Mouse (Mus musculus): ENCODE results near the gene S100a6. TPM values are rescaled to one million over a fixed set of nuclear protein-coding genes. Genes with fewer than 3 reads are reported as not detected.

Gene S100a6
- total RNA-seq, 1 experiment from 2014 or later = 31.3 TPM

DNA sequence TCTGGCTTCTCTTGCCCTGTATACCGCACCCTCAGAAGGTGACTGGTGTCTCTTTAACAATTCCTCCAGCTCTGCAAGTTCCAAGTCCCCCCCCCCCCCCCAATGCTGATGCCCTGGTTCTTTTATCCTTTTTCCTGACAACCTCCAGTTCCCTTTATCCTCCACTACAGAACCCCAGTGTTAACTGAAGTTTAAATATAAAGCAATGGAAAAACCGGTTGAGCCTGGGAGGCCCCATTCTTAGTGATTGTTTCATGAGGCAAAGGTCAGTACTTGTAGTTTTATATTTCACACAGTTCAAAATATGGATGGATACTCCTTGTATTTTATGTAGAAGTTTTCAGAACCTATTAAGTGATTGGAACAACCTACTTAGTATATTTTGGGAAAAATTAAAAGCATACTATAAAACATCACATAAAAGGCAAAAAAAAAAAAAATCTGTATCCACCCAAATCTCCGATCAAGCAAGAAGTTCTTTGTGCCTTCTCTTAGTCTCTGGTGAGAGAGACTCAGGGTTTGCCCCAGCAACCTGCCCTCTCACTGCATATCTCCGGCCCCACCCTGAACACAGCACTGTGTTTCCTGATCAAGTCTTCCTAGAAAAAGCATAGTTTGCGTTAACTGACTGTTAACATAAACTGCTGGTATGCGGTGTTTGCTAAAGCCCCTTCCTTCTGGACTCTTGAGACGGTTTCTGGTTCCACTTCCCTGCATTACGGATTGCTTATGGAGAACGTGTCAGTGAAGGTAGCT, 13.8 kb downstream of the S100a6 start:
- no peak for DNase-seq

DNA sequence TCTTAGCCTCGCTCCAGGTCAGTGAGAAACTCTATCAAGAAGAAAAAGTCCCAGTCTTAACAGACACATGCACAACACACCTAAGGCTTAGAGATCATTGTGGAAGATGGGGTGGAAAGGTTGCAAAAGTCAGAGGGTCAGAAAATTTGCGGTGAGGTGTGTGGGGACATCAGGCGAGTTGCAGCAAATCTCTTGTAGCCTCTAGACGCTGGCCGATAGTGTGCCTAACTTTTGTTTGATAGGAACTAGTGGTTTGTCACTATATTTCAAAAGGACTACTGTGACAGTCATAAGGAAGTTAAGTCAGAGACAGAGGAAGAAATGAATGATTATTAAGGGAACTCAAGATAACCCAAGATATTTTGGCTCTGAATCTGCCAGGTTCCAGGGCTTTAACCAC, 14.7 kb downstream of the S100a6 start:
- DNase-seq = no peak

DNA sequence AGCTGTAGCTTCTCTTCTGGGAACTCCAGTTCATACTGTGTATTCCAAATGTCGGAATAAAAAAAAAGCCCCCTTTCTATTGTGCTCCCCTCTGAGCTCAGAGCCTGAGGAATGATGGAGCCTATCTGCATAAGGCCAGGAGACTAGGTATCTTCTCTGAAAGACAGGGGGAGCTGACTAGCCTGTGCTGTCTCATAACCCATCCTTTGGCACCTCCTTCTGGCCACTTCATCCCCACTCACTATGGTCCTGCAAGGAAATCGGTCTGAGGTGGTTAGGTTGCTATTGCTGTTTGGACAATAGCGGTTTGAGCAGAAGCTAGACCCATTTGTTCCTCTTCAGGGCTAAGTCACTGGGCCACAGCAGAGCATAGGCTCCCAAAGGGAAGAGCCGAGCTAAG, 15.1 kb downstream of the S100a6 start:
- no peak for DNase-seq

DNA sequence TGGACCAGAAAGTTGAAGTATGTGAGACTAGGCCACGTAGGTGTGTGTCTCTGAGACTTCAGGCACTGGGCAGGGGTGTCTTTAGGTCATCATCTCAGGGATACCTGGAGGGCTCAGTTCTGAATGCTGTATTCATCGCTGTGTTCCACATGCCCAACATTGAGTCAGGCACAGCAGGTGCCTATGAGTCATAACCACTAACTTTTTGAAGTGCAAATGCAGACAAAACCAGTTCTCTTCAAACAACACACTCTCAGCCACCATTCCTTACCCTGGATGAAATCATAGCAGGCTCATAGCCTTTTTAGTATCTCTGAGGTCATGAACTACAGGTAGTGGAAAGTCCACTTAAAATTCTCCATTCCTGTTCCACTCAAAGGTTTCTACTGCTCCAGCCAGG, 16.6 kb downstream of the S100a6 start:
- DNase-seq = no peak

DNA sequence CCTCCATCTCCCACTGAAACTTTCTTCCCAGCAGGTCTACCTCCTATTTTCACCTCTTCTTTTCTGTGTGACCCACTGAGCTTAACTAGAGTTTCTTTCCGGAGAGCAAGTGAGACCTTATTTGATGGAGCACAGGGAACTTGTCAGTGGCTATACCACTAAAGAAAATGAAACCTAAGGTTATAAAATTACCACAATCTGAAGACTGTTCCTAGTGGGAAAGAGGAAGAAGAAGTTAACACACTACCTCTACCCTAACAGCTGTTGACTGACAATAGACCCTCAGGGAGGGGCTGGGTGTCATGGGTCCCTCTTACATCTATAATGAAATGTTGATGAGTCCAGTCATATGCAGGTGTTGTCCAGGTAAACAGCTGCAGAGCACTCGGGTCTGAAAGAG, 19.3 kb downstream of the S100a6 start:
- no peak for DNase-seq

DNA sequence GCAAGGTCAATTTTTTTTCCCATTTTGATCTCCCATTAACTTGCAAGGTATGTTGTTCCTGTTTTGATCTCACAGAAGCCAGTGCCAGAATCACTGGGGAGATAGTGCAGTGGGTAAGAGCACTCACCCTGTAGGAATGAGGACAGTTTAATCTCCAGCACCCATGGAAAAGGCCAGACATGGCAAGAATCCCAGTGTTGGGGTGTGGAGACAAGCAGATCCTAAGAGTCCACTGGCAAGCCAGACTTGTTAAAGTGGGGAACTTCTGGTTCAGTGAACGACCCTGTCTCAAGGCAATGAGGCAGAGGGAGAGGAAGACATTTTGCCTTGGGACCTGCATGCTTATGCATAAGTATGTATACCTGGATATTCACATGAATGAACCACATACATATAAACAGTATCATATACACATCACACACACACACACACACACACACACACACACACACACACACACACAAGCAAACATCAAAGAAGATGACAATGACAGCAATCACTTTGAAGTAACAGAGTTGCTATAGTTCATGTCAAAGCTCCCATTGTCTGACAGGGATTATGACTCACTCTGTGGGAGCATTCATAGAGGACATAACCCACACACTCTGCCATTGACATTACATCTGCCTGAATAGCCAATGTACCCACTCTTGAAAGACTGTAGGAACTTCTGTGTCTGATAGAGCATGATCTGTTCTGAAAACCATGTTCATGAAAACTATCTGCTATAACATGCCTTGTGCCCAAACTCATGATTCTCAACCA, 26.0 kb downstream of the S100a6 start:
- DNase-seq = no peak

DNA sequence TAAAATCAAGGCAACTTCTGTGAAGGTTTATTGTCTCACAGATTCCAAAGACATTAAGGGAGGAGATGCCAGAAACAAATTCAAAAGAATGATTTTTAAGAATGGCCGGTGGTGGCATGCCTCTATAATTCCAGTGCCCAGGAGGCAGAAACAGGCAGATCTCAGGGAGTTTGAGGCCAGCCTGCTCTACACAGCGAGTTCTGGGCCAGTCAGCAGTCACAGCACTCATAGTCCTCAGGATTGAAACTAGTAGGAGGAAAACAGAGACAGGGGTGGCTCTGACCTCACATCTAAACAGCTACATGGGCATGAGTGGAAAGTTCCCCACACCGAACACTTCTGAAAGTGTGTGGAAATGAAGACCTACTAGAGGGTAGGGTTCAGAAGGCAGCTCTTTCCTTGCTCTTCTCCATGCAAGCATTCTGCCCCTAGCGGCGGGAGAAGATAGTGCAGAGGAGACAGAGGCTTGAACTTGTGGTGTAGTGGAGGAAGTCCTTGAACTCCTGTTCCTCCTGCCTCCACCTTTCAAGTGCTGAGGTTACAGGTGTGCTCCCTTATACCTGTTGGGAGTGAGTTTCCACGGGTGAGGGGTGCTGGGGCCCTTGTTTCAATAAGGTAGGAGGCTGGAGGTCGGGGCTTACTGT, 27.0 kb downstream of the S100a6 start:
- DNase-seq = peak; percentile 21

DNA sequence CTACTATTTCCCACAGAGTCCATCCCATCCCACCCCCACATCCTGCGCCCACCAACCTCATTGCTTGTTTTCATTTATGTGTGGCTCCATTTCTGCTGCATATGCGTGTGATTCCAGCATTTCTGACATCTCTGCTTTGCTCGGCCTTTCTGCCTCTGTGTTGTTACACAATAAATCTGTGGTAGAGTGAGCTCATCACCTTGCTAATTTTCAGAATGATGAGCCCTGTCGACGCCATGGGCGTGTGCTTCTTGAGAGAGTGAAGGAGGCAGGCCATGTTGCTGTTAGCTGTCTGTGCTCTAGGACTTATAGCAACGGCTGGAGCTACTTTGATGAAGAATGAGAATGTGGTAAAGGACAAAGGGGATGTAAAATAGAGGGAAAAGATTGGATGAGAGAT, 28.3 kb downstream of the S100a6 start:
- no peak for DNase-seq

DNA sequence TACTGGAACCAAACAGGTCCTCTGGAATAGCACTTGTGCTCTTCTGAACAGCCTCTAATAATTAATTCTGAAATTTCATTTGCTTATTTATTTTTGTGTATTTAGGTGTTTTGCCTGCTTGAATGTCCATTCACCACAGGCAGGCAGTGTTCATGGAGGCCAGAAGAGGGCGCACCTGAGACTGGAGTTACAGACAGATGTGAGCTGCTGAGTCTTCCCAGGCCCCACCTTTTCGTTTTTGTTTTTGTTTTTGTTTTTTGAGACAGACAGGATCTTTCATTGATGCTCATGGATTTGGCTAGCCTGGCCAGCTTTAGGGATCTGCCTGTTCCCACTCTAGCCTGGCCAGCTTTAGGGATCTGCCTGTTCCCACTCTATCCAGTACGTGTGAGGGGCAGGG, 31.5 kb downstream of the S100a6 start:
- DNase-seq = peak; percentile 62

DNA sequence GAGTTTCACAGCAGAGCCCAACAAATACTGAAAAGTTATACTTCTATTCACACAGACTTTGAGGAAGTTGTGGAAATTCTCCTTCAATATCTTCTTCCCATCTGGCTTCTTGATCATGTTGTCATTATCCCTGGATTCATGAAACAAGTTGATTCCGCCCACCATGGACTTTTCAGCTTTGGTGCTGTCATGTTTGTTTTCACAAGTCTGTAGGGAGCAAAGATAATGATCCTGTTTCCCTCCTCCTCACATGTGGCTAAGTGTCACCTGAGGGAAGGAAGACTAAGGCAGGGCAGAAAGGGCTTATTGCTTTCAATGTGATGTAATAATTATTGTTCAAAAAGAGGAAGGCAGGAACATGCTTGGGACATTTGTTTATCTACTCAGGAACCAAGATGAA, 34.6 kb downstream of the S100a6 start:
- DNase-seq = no peak

DNA sequence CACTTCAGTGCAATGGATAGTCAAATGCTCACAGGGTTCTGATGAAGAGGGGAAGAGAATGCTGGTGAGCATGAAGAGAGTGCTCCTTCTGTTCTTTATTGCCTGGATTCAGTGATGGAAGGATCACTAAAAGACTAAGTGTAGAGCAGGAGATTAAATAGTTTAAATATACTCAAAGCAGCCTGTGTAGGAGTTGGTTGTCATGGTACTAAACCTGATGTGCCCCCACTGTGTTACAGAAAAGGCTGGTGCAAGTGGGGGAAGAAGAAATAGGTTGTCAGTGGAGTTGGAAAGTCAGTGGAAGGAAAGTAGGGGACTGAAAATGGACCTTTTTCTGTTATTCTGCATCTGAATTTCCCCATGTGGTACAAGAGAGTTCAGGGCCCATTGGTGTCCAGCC, 36.3 kb downstream of the S100a6 start:
- DNase-seq = no peak

DNA sequence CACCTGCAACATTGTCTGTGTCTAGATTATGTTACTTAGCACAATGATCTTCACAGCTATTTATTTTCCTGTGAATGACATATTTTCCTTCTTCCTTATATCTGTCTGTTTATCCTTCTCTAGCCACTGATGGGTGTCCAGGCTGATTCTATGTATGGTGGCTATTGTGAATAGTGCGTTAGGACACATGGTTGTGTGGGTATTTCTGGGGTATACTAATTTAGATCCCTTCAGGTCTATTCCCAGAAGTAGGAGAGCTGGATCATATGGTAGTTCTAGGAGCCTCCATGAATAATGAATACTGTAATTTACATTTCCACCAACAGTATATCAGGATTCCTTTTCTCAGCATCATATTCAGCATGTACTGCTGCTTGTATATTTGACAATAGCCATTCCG, 37.1 kb downstream of the S100a6 start:
- no peak for DNase-seq

DNA sequence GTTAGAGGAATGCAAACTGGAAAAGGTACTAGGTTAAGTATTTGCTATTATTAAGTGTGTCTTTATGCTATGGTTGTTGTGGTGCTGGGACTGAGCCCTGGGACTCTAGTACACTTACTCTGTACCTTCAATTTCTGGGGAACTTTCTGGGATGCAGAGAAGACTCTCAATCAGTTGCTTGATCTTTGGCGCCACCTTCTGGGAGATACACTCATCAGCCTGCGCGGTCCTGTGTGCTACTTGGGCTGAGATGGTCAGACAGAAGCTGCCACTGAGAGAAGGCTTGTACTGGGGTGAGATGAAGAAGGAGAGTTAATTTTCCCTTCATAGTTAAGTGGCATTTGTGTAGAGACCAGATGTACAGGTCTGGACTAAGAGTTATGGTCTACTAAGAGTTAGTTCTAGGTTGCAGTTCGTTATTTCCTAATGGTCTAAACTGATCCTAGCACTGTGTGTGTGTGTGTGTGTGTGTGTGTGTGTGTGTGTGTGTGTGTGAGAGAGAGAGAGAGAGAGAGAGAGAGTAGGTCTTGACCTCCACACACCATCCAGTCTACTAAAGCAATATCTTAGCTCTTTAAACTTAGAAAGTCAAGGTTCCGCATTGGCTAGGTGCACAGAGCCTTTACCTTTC, 40.3 kb downstream of the S100a6 start:
- DNase-seq = peak; percentile 67

DNA sequence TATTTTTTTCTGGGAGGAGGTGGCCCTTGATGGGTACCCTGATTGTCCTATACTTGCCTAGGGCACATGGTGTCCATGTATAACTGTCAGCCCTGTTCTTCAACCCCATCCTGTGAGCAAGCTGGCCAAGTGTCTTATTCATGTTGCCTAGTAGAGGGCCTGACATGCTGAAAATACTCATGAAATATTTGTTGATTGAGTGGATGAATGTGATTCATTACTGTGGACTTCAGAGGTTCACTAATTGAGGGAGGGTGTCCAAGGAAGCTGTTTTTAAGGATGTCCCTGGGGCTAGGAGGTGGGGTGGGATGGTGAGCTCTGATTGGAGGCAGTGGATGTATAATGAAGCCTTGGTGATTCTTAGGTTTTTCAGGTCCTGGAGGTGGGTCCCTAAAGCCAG, 41.0 kb downstream of the S100a6 start, which contains the start of gene S100a7a:
S100a7a (plus strand) TSS at position 301 of the 400 bp plus-strand sequence.
- no peak for DNase-seq

DNA sequence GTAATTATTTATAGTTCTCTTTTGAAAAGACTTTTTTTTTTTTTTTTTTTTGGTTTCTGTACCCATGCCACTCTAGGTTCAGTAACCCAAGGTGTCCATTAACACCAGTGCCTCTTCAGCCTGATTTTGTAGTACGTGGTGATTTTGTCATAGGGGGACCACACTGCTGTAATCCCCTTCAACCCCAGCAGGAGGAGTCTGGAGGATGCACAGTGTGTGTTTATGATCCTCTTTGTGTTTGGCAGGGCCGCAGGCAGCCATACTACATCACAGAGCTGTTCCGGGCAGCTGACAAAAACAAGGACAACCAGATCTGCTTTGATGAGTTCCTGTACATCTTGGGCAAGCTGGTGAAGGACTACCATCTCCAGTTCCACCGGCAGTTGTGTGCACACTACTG, 44.7 kb downstream of the S100a6 start:
- DNase-seq = no peak

DNA sequence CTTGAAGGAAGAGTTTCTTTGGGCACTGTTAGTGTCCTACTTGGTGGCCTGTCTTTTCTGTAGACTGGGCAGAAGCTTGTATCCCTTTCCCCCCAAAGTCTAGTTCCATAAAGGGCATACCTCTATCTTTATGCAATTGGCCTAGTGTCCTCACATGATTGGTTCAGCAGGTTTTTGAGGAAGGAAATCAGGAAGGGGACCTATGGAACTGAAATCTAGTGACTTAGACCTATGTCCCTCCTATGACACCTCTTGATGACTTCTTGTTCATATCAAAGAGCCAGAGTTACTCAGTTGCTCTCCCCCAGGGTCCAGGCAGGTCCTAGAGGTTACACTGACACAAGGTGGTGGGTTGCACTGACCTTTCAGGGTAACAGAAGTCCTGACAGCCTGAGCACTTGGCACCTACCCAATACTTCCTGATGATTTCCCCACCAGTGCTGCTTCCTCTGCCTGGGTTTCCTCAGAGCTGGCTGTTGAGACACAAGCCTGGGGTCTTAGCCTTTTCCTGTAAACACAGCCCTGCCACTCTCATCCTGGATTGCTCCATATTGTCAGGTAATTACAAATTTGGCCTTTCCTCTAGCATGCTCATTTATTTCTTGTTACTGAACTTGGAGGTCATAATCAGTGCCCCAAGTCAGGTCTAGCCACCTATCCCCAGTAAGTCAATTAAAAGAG, 46.8 kb downstream of the S100a6 start:
- no peak for DNase-seq

DNA sequence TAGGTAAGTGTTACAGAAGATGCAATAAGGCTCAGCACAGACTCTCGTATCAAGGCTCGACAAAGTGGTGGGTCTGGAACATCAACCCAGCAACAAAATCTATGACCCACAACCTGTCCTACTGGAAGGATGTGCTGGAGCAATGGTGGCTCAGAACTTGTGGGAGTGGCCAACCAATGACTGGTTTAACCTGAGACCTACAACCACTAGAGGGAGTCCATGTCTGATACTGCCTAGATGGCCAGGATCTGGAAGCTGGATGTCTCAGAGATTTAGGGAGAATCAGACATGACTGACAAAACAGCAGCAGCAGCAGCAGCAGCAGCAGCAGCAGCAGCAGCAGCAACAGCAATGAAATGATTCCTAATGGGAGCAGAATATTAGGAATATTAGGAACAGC, 51.5 kb downstream of the S100a6 start:
- DNase-seq = peak; percentile 2

DNA sequence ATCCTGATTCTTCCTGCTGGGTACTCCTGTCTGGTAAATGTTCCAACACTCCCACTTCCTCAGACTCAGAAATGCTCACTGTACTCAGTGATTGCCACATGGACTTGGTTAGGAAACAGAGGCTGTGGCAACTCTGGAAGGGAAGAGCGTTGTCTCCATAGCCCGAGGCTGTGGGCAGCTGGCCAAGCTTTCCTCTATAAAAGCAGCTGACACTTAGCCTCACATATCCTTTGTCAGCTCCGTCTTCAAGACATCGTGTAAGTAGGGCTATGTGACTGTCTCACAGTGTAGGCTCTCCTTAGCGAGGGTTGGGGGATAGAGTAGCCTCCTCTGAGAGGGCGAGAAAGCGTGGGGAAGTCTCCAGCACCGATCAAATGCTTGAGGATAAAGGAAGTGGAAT, 56.2 kb downstream of the S100a6 start, which contains the start of gene S100a8:
S100a8 (plus strand) TSS at position 133 of the 400 bp plus-strand sequence.
- peak; percentile 24 for DNase-seq

Measured in adrenal gland, postnatal 25 days (tissue).